Mouse (Mus musculus) stomach, embryonic 14.5 days (tissue): ENCODE results near the gene Cyth4. TPM values are rescaled to one million over a fixed set of nuclear protein-coding genes. Genes with fewer than 3 reads are reported as not detected.

Experiments used
- ATAC-seq: fragments of 200-750 bp; cut with Nextera tagmentation; 2 replicates; pipeline ENCODE4 v1.8.0; 2017; ENCODE audit warnings: low read depth, moderate TSS enrichment; ENCODE audit not compliant: insufficient number of reproducible peaks, insufficient read depth, low FRiP score
- H3K27ac ChIP-seq: fragments of 300-500 bp; sonication (generic); 2 replicates; pipeline ENCODE4 v1.5.1; 2014; ENCODE audit warnings: mild to moderate bottlenecking, low read length, moderate library complexity, mixed read lengths
- H3K27me3 ChIP-seq: fragments of 300-500 bp; sonication (generic); 2 replicates; pipeline ENCODE4 v1.6.1; 2014; ENCODE audit warnings: low read length, control low read depth, mixed read lengths; ENCODE audit not compliant: control insufficient read depth, insufficient read depth
- H3K36me3 ChIP-seq: fragments of 300-500 bp; sonication (generic); 2 replicates; pipeline ENCODE4 v1.6.1; 2014; ENCODE audit warnings: mild to moderate bottlenecking, control low read depth, low read length, moderate library complexity, mixed read lengths; ENCODE audit not compliant: control insufficient read depth, insufficient read depth
- H3K4me1 ChIP-seq: fragments of 300-500 bp; sonication (generic); 2 replicates; pipeline ENCODE4 v1.6.1; 2014; ENCODE audit warnings: low read length, control low read depth, mixed read lengths; ENCODE audit not compliant: control insufficient read depth, insufficient read depth
- H3K4me2 ChIP-seq: fragments of 300-500 bp; sonication (generic); replicated peaks from 2 replicates; pipeline ENCODE4 v1.6.1; 2014; ENCODE audit warnings: low read depth, low read length, control low read depth
- H3K4me3 ChIP-seq: fragments of 300-500 bp; sonication (generic); 2 replicates; pipeline ENCODE4 v1.5.1; 2014; ENCODE audit warnings: low read depth, low read length, control low read depth
- H3K9ac ChIP-seq: fragments of 300-500 bp; sonication (generic); replicated peaks from 2 replicates; pipeline ENCODE4 v1.6.1; 2014; ENCODE audit warnings: low read depth, mild to moderate bottlenecking, control low read depth, low read length, moderate library complexity, mixed read lengths
- H3K9me3 ChIP-seq: fragments of 300-500 bp; sonication (generic); 2 replicates; pipeline ENCODE4 v1.6.1; 2016; ENCODE audit warnings: low read depth, low read length, control low read depth; ENCODE audit not compliant: control insufficient read depth
- WGBS: fragments of 180-500 bp; shearing (Covaris S2); extraction: QIAGEN DNeasy Blood & Tissue Kit; methylation state at CpG from one replicate; pipeline ENCODE4 v1.1.7; 2014; 5-methylcytosine and 5-hydroxymethylcytosine counted together
- polyA plus RNA-seq: library from polyadenylated mRNA; unstranded; fragments of >200 nt; fragmentation: Nextera tagmentation; extraction: Ambion mirVana; gene quantifications from 2 replicates; pipeline ENCODE4 v1.2.1, GENCODE M21; 2014

Cyth4 gene
- polyA plus RNA-seq, 1 experiment from 2014 or later: 4.0 TPM

- Histone ChIP-seq H3K27me3 (no peaks in the 10 kb centered on the region), H3K36me3 (no peaks in the 10 kb centered on the region), H3K9ac (no peak overlapping the region), H3K4me3 (no peak overlapping the region), H3K4me1 (0 out of 2 replicates have a peak, but pooled peaks cover 3% of the 10 kb centered on the region), H3K27ac (no peak overlapping the region), H3K9me3 (no peaks in the 10 kb centered on the region), H3K4me2 (no peak overlapping the region)
- WGBS: 86% methylated on average over 6 of the region's 6 CpGs
- ATAC-seq: no peak
Measured at GRCm38 (mm10) chr15:78599124-78599523, 2.3 kb downstream of the Cyth4 start.

GRCm38 (mm10) chr15:78599529-78600193, 2.8 kb downstream of the Cyth4 start:
- no peak overlapping the region for H3K4me3 ChIP-seq
- H3K9me3 ChIP-seq: no peaks in the 10 kb centered on the region
- no peak overlapping the region for H3K4me2 ChIP-seq
- H3K36me3 ChIP-seq: no peaks in the 10 kb centered on the region
- H3K27ac ChIP-seq: no peak overlapping the region
- no peak for ATAC-seq
- 73% methylated on average over 13 of the region's 13 CpGs for WGBS
- no peaks in the 10 kb centered on the region for H3K27me3 ChIP-seq
- 0 out of 2 replicates have a peak, but pooled peaks cover 3% of the 10 kb centered on the region for H3K4me1 ChIP-seq
- H3K9ac ChIP-seq: no peak overlapping the region

GRCm38 (mm10) chr15:78601180-78601579, 4.3 kb downstream of the Cyth4 start:
- 69% methylated on average over 6 of the region's 6 CpGs for WGBS
- Histone ChIP-seq H3K36me3 (no peaks in the 10 kb centered on the region), H3K4me3 (no peak overlapping the region), H3K27me3 (no peaks in the 10 kb centered on the region), H3K4me2 (no peak overlapping the region), H3K27ac (no peak overlapping the region), H3K4me1 (0 out of 2 replicates have a peak, but pooled peaks cover 6% of the 10 kb centered on the region), H3K9ac (no peak overlapping the region), H3K9me3 (no peaks in the 10 kb centered on the region)
- no peak for ATAC-seq

DNA sequence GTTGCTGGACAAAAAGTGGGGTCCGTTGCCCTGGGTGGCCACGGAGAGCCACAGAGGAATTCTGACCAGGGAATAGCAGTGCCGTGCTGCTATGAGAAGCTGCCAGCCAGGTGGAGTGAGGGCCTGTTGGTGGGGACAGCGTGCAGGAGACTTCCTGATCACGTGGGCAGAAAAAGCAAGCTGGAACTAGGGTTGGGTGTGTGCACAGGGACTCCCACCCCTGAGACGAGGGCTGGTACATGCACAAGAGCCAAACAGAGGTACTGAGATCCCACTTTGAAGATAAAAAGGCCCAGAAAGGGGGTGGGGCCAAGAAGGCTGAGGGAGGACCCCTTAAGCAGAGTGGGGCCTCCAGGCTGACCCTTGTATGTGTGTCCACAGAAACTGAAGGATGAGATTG, 7.4 kb downstream of the Cyth4 start:
- ATAC-seq: no peak
- 58% methylated on average over 6 of the region's 6 CpGs for WGBS
- H3K27me3 ChIP-seq: no peaks in the 10 kb centered on the region

GRCm38 (mm10) chr15:78605371-78605791, 8.5 kb downstream of the Cyth4 start:
- no peak overlapping the region for H3K27ac ChIP-seq
- H3K4me1 ChIP-seq: 0 out of 2 replicates have a peak, but pooled peaks cover 3% of the 10 kb centered on the region
- H3K4me3 ChIP-seq: no peak overlapping the region
- no peaks in the 10 kb centered on the region for H3K27me3 ChIP-seq
- no peaks in the 10 kb centered on the region for H3K9me3 ChIP-seq
- no peak overlapping the region for H3K9ac ChIP-seq
- ATAC-seq: no peak
- H3K36me3 ChIP-seq: no peaks in the 10 kb centered on the region
- WGBS: 35% methylated on average over 3 of the region's 3 CpGs
- H3K4me2 ChIP-seq: no peak overlapping the region

More for the DNA sequence above, 7.4 kb downstream of the Cyth4 start:
- no peak overlapping the region for H3K4me2 ChIP-seq
- no peak overlapping the region for H3K4me3 ChIP-seq
- no peaks in the 10 kb centered on the region for H3K36me3 ChIP-seq
- no peaks in the 10 kb centered on the region for H3K9me3 ChIP-seq
- no peak overlapping the region for H3K27ac ChIP-seq
- H3K9ac ChIP-seq: no peak overlapping the region
- H3K4me1 ChIP-seq: 0 out of 2 replicates have a peak, but pooled peaks cover 3% of the 10 kb centered on the region

DNA sequence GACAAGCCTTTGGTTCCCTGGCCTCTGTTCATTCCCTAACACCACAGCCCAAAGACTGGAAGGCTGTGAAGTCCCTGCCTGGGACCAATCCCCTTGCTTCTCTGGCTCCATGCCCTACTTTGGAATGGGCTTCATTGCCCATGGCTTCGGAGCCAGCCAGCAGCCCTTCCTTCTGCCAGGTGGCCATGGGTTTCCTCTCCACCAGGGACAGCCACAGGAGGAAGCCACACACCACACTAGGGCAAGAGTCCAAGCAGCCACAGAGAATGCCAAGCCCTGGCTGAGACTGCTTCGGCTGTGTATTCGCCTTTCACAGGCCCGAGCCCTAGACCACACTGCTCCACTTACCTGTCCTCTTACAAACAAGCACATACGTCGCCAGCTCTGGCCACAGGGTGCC, 9.2 kb downstream of the Cyth4 start:
- WGBS: 85% methylated on average over 6 of the region's 6 CpGs
- no peak for ATAC-seq
- no peaks in the 10 kb centered on the region for H3K36me3 ChIP-seq
- H3K4me1 ChIP-seq: 0 out of 2 replicates have a peak, but pooled peaks cover 3% of the 10 kb centered on the region
- H3K9ac ChIP-seq: no peak overlapping the region
- H3K27ac ChIP-seq: no peak overlapping the region
- no peak overlapping the region for H3K4me2 ChIP-seq
- H3K4me3 ChIP-seq: no peak overlapping the region
- no peaks in the 10 kb centered on the region for H3K27me3 ChIP-seq
- H3K9me3 ChIP-seq: no peaks in the 10 kb centered on the region

DNA sequence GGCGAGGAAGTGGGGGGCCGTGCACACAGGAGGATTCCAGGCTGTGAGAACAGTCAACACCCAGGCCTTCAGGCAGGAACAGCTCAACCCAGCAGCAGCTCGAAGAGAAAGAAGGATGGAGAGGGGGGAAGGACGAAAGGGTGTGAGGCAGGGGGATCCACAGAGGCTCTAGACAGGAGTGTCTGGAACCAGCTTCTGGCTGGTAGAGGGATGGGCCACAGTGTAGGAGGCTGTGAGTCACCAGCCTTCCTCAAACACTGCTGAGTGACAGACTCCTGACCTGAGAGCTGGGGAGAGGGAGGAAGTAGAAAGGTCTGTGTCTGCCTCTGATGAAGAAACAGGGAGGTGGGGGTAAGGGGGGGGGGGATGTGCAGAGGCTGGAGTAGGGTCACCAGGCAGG, 10.6 kb downstream of the Cyth4 start:
- H3K9me3 ChIP-seq: no peaks in the 10 kb centered on the region
- no peaks in the 10 kb centered on the region for H3K36me3 ChIP-seq
- 0 out of 2 replicates have a peak, but pooled peaks cover 3% of the 10 kb centered on the region for H3K4me1 ChIP-seq
- no peak overlapping the region for H3K4me3 ChIP-seq
- H3K27ac ChIP-seq: no peak overlapping the region
- 46% methylated on average over 4 of the region's 4 CpGs for WGBS
- no peak overlapping the region for H3K4me2 ChIP-seq
- H3K9ac ChIP-seq: no peak overlapping the region
- 0 out of 2 replicates have a peak, but pooled peaks have one; percentile 46 for ATAC-seq
- no peaks in the 10 kb centered on the region for H3K27me3 ChIP-seq

DNA sequence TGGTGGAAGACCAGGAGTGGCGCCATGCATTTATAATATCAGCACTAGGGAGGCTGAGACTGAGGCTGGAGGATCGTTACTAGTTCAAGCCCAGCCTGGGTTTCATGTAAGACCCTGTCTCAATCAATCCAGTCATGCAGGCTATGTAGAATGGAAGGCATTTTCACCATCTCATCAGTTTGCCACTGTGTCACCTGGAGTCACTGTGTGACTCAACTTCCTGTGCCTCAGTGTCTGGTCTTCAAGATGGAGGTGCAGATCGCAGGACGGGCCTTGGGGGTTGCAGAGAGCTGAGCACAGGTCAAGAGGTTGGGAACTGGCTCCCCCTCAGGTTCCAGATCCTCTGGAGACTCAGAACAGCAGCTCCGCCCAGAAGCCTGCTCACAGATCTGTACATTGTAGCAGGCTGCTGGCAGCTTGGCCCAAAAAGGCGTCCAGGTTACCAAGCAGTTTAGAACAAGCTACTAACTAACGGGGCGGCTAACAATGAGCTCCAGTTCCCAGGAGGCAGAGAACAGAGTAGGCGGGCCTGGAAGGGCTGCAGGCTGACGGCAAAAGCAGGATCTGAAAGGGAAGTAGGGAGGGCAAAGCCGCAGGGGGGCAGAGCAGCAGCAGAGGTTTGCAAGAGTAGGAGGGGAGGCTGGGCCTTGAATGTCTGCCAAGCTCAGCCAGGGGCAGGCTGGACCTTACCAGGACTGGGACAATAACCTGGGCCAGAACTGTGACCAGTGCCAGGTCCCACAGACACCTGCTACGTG, 14.0 kb downstream of the Cyth4 start:
- no peak overlapping the region for H3K27ac ChIP-seq
- no peak overlapping the region for H3K4me2 ChIP-seq
- H3K27me3 ChIP-seq: no peaks in the 10 kb centered on the region
- ATAC-seq: no peak
- H3K9me3 ChIP-seq: no peaks in the 10 kb centered on the region
- H3K9ac ChIP-seq: no peak overlapping the region
- H3K4me1 ChIP-seq: no peaks in the 10 kb centered on the region
- 46% methylated on average over 12 of the region's 12 CpGs for WGBS
- no peaks in the 10 kb centered on the region for H3K36me3 ChIP-seq
- H3K4me3 ChIP-seq: no peak overlapping the region
